Mouse (Mus musculus) stomach, embryonic 14.5 days (tissue): ENCODE data around the gene Nr1i3. TPM values are rescaled to one million over a fixed set of nuclear protein-coding genes. Genes with fewer than 3 reads are reported as not detected.

Experiments used
- ATAC-seq: fragments of 200-750 bp; cut with Nextera tagmentation; 2 replicates; pipeline ENCODE4 v1.8.0; 2017; ENCODE audit warnings: low read depth, moderate TSS enrichment; ENCODE audit not compliant: insufficient number of reproducible peaks, insufficient read depth, low FRiP score
- H3K27ac ChIP-seq: fragments of 300-500 bp; sonication (generic); 2 replicates; pipeline ENCODE4 v1.5.1; 2014; ENCODE audit warnings: mild to moderate bottlenecking, low read length, moderate library complexity, mixed read lengths
- H3K27me3 ChIP-seq: fragments of 300-500 bp; sonication (generic); 2 replicates; pipeline ENCODE4 v1.6.1; 2014; ENCODE audit warnings: low read length, control low read depth, mixed read lengths; ENCODE audit not compliant: control insufficient read depth, insufficient read depth
- H3K36me3 ChIP-seq: fragments of 300-500 bp; sonication (generic); 2 replicates; pipeline ENCODE4 v1.6.1; 2014; ENCODE audit warnings: mild to moderate bottlenecking, control low read depth, low read length, moderate library complexity, mixed read lengths; ENCODE audit not compliant: control insufficient read depth, insufficient read depth
- H3K4me1 ChIP-seq: fragments of 300-500 bp; sonication (generic); 2 replicates; pipeline ENCODE4 v1.6.1; 2014; ENCODE audit warnings: low read length, control low read depth, mixed read lengths; ENCODE audit not compliant: control insufficient read depth, insufficient read depth
- H3K4me2 ChIP-seq: fragments of 300-500 bp; sonication (generic); replicated peaks from 2 replicates; pipeline ENCODE4 v1.6.1; 2014; ENCODE audit warnings: low read depth, low read length, control low read depth
- H3K4me3 ChIP-seq: fragments of 300-500 bp; sonication (generic); 2 replicates; pipeline ENCODE4 v1.5.1; 2014; ENCODE audit warnings: low read depth, low read length, control low read depth
- H3K9ac ChIP-seq: fragments of 300-500 bp; sonication (generic); replicated peaks from 2 replicates; pipeline ENCODE4 v1.6.1; 2014; ENCODE audit warnings: low read depth, mild to moderate bottlenecking, control low read depth, low read length, moderate library complexity, mixed read lengths
- H3K9me3 ChIP-seq: fragments of 300-500 bp; sonication (generic); 2 replicates; pipeline ENCODE4 v1.6.1; 2016; ENCODE audit warnings: low read depth, low read length, control low read depth; ENCODE audit not compliant: control insufficient read depth
- WGBS: fragments of 180-500 bp; shearing (Covaris S2); extraction: QIAGEN DNeasy Blood & Tissue Kit; methylation state at CpG from one replicate; pipeline ENCODE4 v1.1.7; 2014; 5-methylcytosine and 5-hydroxymethylcytosine counted together
- polyA plus RNA-seq: library from polyadenylated mRNA; unstranded; fragments of >200 nt; fragmentation: Nextera tagmentation; extraction: Ambion mirVana; gene quantifications from 2 replicates; pipeline ENCODE4 v1.2.1, GENCODE M21; 2014

Gene Nr1i3
- polyA plus RNA-seq, 1 experiment from 2014 or later = 0.30 TPM

GRCm38 (mm10) chr1:171257781-171258180 lies 44.0 kb downstream of the Nr1i3 start:
- no peak overlapping the region for H3K9ac ChIP-seq
- no peak overlapping the region for H3K27ac ChIP-seq
- H3K36me3 ChIP-seq = no peaks in the 10 kb centered on the region
- 90% methylated on average over 9 of the region's 9 CpGs for WGBS
- H3K4me1 ChIP-seq = peaks cover 8% of the 10 kb centered on the region
- no peak overlapping the region for H3K4me3 ChIP-seq
- ATAC-seq = no peak
- no peak overlapping the region for H3K4me2 ChIP-seq
- H3K27me3 ChIP-seq = no peaks in the 10 kb centered on the region
- no peaks in the 10 kb centered on the region for H3K9me3 ChIP-seq

- Histone ChIP-seq H3K4me1 (peaks cover 8% of the 10 kb centered on the region), H3K27me3 (no peaks in the 10 kb centered on the region), H3K27ac (no peak overlapping the region), H3K9ac (no peak overlapping the region), H3K4me3 (no peak overlapping the region), H3K9me3 (no peaks in the 10 kb centered on the region), H3K36me3 (no peaks in the 10 kb centered on the region), H3K4me2 (no peak overlapping the region)
- ATAC-seq = no peak
- 78% methylated on average over 17 of the region's 17 CpGs for WGBS
Observed at GRCm38 (mm10) chr1:171258921-171259320, 45.2 kb downstream of the Nr1i3 start.

GRCm38 (mm10) chr1:171260316-171260715 lies 46.5 kb downstream of the Nr1i3 start:
- H3K9me3 ChIP-seq = no peaks in the 10 kb centered on the region
- H3K27ac ChIP-seq = no peak overlapping the region
- no peaks in the 10 kb centered on the region for H3K27me3 ChIP-seq
- no peak overlapping the region for H3K4me2 ChIP-seq
- no peak overlapping the region for H3K9ac ChIP-seq
- no peaks in the 10 kb centered on the region for H3K36me3 ChIP-seq
- H3K4me3 ChIP-seq = no peak overlapping the region
- peaks cover 8% of the 10 kb centered on the region for H3K4me1 ChIP-seq
- ATAC-seq = no peak
- 50% methylated on average over 3 of the region's 3 CpGs for WGBS

GRCm38 (mm10) chr1:171262594-171263130 lies 48.9 kb downstream of the Nr1i3 start:
- Histone ChIP-seq H3K4me3 (peak overlapping the region; percentile 2; the same call in 1 of the 2 replicates), H3K27me3 (no peaks in the 10 kb centered on the region), H3K27ac (peak overlapping the region; percentile 93), H3K4me1 (peaks cover 8% of the 10 kb centered on the region), H3K9ac (no peak overlapping the region; the same call in 1 of the 2 replicates), H3K9me3 (no peaks in the 10 kb centered on the region), H3K36me3 (no peaks in the 10 kb centered on the region), H3K4me2 (peak overlapping the region; percentile 44)
- ATAC-seq = peak; percentile 72
- under 1% methylated on average over 8 of the region's 8 CpGs for WGBS

- peaks cover 8% of the 10 kb centered on the region for H3K4me1 ChIP-seq
- no peaks in the 10 kb centered on the region for H3K9me3 ChIP-seq
- ATAC-seq = peak; percentile 87
- H3K27me3 ChIP-seq = no peaks in the 10 kb centered on the region
- peak overlapping the region; percentile 93 for H3K27ac ChIP-seq
- H3K4me2 ChIP-seq = peak overlapping the region; percentile 44; the same call in 1 of the 2 replicates
- no peak overlapping the region for H3K4me3 ChIP-seq
- WGBS = 3% methylated on average over 2 of the region's 2 CpGs
- no peak overlapping the region for H3K9ac ChIP-seq
- H3K36me3 ChIP-seq = no peaks in the 10 kb centered on the region
Observed at GRCm38 (mm10) chr1:171263185-171263611, 49.4 kb downstream of the Nr1i3 start.

GRCm38 (mm10) chr1:171263666-171264461 lies 50.1 kb downstream of the Nr1i3 start:
- no peaks in the 10 kb centered on the region for H3K27me3 ChIP-seq
- no peak overlapping the region for H3K4me3 ChIP-seq
- no peaks in the 10 kb centered on the region for H3K9me3 ChIP-seq
- no peaks in the 10 kb centered on the region for H3K36me3 ChIP-seq
- peak overlapping the region; percentile 93; the same call in 1 of the 2 replicates for H3K27ac ChIP-seq
- no peak overlapping the region for H3K9ac ChIP-seq
- 67% methylated on average over 3 of the region's 3 CpGs for WGBS
- no peak overlapping the region for H3K4me2 ChIP-seq
- peaks cover 8% of the 10 kb centered on the region for H3K4me1 ChIP-seq
- no peak for ATAC-seq

GRCm38 (mm10) chr1:171265971-171266744 lies 52.4 kb downstream of the Nr1i3 start:
- H3K4me2 ChIP-seq = no peak overlapping the region
- no peaks in the 10 kb centered on the region for H3K36me3 ChIP-seq
- 66% methylated on average over 4 of the region's 4 CpGs for WGBS
- H3K9me3 ChIP-seq = no peaks in the 10 kb centered on the region
- no peak overlapping the region for H3K9ac ChIP-seq
- no peak for ATAC-seq
- H3K4me3 ChIP-seq = no peak overlapping the region
- H3K27ac ChIP-seq = no peak overlapping the region
- H3K4me1 ChIP-seq = peaks cover 12% of the 10 kb centered on the region
- no peaks in the 10 kb centered on the region for H3K27me3 ChIP-seq

GRCm38 (mm10) chr1:171268341-171268740 lies 54.6 kb downstream of the Nr1i3 start:
- WGBS = 63% methylated on average over 1 of the region's 1 CpGs
- no peak overlapping the region for H3K4me2 ChIP-seq

More at GRCm38 (mm10) chr1:171268341-171268740, 54.6 kb downstream of the Nr1i3 start:
- H3K4me1 ChIP-seq = peaks cover 12% of the 10 kb centered on the region
- H3K27ac ChIP-seq = no peak overlapping the region
- no peak for ATAC-seq
- no peak overlapping the region for H3K4me3 ChIP-seq
- H3K27me3 ChIP-seq = no peaks in the 10 kb centered on the region
- H3K9ac ChIP-seq = no peak overlapping the region
- H3K36me3 ChIP-seq = peaks cover 3% of the 10 kb centered on the region; the same call in 1 of the 2 replicates
- H3K9me3 ChIP-seq = no peaks in the 10 kb centered on the region
